Comparison of ENCODE assay signal across 22 mouse cellular contexts in genomic region chr16:61138106-61138505, GRCm38 (mm10).
A peak's percentile ranks its signal among the peaks of the same experiment; 100 is the strongest.
DNase-seq lines count a peak whose midpoint lies in the region; ATAC-seq lines count a peak whose summit lies in the region.
"Had no signal": no experiment of that assay in that cellular context is flagged by ENCODE, and none has a peak within 500 bp of the region (broad histone marks: within the 10 kb centered on the region; RNA-seq: fewer than 3 reads in every experiment).

No protein-coding gene starts in this region.

- H3K9ac ChIP-seq in forebrain, embryonic 11.5 days (ENCODE audit: low read length), result no peak overlapping the region
- no peak overlapping the region for H3K9ac ChIP-seq in forebrain, embryonic 16.5 days (replicated peaks; ENCODE audit: low read depth, low read length)
- no peak overlapping the region for H3K9ac ChIP-seq in neural tube, embryonic 12.5 days
- no peak overlapping the region for H3K9ac ChIP-seq in neural tube, embryonic 15.5 days (replicated peaks)
- H3K9ac ChIP-seq in hindbrain, embryonic 15.5 days, result no peak overlapping the region
- H3K9ac ChIP-seq: heart, embryonic 12.5 days; neural tube, embryonic 13.5 days; stomach, embryonic 15.5 days had no signal

- no peaks in the 10 kb centered on the region for H3K27me3 ChIP-seq in forebrain, embryonic 11.5 days (ENCODE audit: control insufficient read depth, insufficient read depth, low read length)
- H3K27me3 ChIP-seq in forebrain, embryonic 16.5 days (replicated peaks; ENCODE audit: control insufficient read depth, insufficient read depth, low read length), result no peaks in the 10 kb centered on the region
- H3K27me3 ChIP-seq in neural tube, embryonic 12.5 days (replicated peaks), result no peaks in the 10 kb centered on the region
- no peaks in the 10 kb centered on the region for H3K27me3 ChIP-seq in neural tube, embryonic 15.5 days (replicated peaks)
- no peaks in the 10 kb centered on the region for H3K27me3 ChIP-seq in hindbrain, embryonic 15.5 days
- H3K27me3 ChIP-seq: heart, embryonic 12.5 days; neural tube, embryonic 13.5 days; stomach, embryonic 15.5 days had no signal

- H3K36me3 ChIP-seq in forebrain, embryonic 11.5 days (ENCODE audit: control insufficient read depth, insufficient read depth, low read length), result no peaks in the 10 kb centered on the region
- H3K36me3 ChIP-seq in forebrain, embryonic 16.5 days (ENCODE audit: control insufficient read depth, insufficient read depth), result no peaks in the 10 kb centered on the region
- no peaks in the 10 kb centered on the region for H3K36me3 ChIP-seq in neural tube, embryonic 12.5 days
- no peaks in the 10 kb centered on the region for H3K36me3 ChIP-seq in neural tube, embryonic 15.5 days
- H3K36me3 ChIP-seq in hindbrain, embryonic 15.5 days, result no peaks in the 10 kb centered on the region
- H3K36me3 ChIP-seq: heart, embryonic 12.5 days; neural tube, embryonic 13.5 days; stomach, embryonic 15.5 days had no signal

- no peak overlapping the region for H3K4me3 ChIP-seq in forebrain, embryonic 11.5 days (ENCODE audit: low read depth, low read length)
- H3K4me3 ChIP-seq in forebrain, embryonic 16.5 days (replicated peaks; ENCODE audit: low read length), result no peak overlapping the region
- no peak overlapping the region for H3K4me3 ChIP-seq in neural tube, embryonic 12.5 days
- no peak overlapping the region for H3K4me3 ChIP-seq in neural tube, embryonic 15.5 days (replicated peaks)
- no peak overlapping the region for H3K4me3 ChIP-seq in hindbrain, embryonic 15.5 days
- H3K4me3 ChIP-seq: heart, embryonic 12.5 days; left cerebral cortex, adult 2 months; neural tube, embryonic 13.5 days; stomach, embryonic 15.5 days had no signal

- no peak overlapping the region for H3K4me2 ChIP-seq in forebrain, embryonic 11.5 days (ENCODE audit: low read depth, low read length, severe bottlenecking)
- H3K4me2 ChIP-seq in forebrain, embryonic 16.5 days (ENCODE audit: low read length), result no peak overlapping the region
- H3K4me2 ChIP-seq in neural tube, embryonic 12.5 days (replicated peaks), result no peak overlapping the region
- H3K4me2 ChIP-seq in neural tube, embryonic 15.5 days, result no peak overlapping the region
- H3K4me2 ChIP-seq in hindbrain, embryonic 15.5 days, result no peak overlapping the region
- H3K4me2 ChIP-seq: heart, embryonic 12.5 days; neural tube, embryonic 13.5 days; stomach, embryonic 15.5 days had no signal

- peak; percentile 71 for ATAC-seq in forebrain, embryonic 11.5 days (replicated peaks; ENCODE audit: low FRiP score)
- ATAC-seq in forebrain, embryonic 16.5 days, result no peak
- ATAC-seq in neural tube, embryonic 12.5 days (ENCODE audit: low FRiP score, low read depth), result peak; percentile 48; the same call in 1 of the 2 replicates
- no peak for ATAC-seq in neural tube, embryonic 15.5 days (ENCODE audit: low FRiP score)
- 0 out of 2 replicates have a peak, but pooled peaks have one; percentile 69 for ATAC-seq in hindbrain, embryonic 15.5 days (ENCODE audit: low FRiP score, low read depth)
- no peak for ATAC-seq in megakaryocyte-erythroid progenitor cell, adult 5-6 weeks (replicated peaks; ENCODE audit: low FRiP score, low TSS enrichment, poor library complexity, severe bottlenecking)
- no peak for ATAC-seq in monocyte, adult 5-6 weeks (replicated peaks; ENCODE audit: insufficient number of reproducible peaks, low FRiP score, low TSS enrichment, poor library complexity, severe bottlenecking)
- ATAC-seq: lung, postnatal 0 days had no signal

- no peak for DNase-seq in forebrain, embryonic 11.5 days (ENCODE audit: low spot score)
- DNase-seq: cerebellum, adult 8-10 months; heart, adult 11 months; heart, postnatal 14 days; kidney, adult 8-10 months; kidney, postnatal 36 days; layer of hippocampus, adult 9-11 months; left cerebral cortex, postnatal 4 days; liver; right cerebral cortex, postnatal 25 days; thymus, adult 18-20 months had no signal

- no peak overlapping the region for H3K27ac ChIP-seq in forebrain, embryonic 11.5 days (ENCODE audit: low read depth, low read length)
- no peak overlapping the region for H3K27ac ChIP-seq in forebrain, embryonic 16.5 days (ENCODE audit: low read length)
- no peak overlapping the region for H3K27ac ChIP-seq in neural tube, embryonic 12.5 days
- no peak overlapping the region for H3K27ac ChIP-seq in neural tube, embryonic 15.5 days (replicated peaks)
- no peak overlapping the region for H3K27ac ChIP-seq in hindbrain, embryonic 15.5 days (replicated peaks)
- H3K27ac ChIP-seq: left cerebral cortex, adult 2 months; neural tube, embryonic 13.5 days; stomach, embryonic 15.5 days had no signal

- no peaks in the 10 kb centered on the region for H3K4me1 ChIP-seq in forebrain, embryonic 11.5 days (replicated peaks; ENCODE audit: control insufficient read depth, insufficient read depth, low read length)
- no peaks in the 10 kb centered on the region for H3K4me1 ChIP-seq in forebrain, embryonic 16.5 days (replicated peaks; ENCODE audit: control insufficient read depth, insufficient read depth, low read length)
- H3K4me1 ChIP-seq in neural tube, embryonic 12.5 days, result no peaks in the 10 kb centered on the region
- H3K4me1 ChIP-seq in neural tube, embryonic 15.5 days, result no peaks in the 10 kb centered on the region
- no peaks in the 10 kb centered on the region for H3K4me1 ChIP-seq in hindbrain, embryonic 15.5 days (replicated peaks)
- H3K4me1 ChIP-seq: heart, embryonic 12.5 days; neural tube, embryonic 13.5 days; stomach, embryonic 15.5 days had no signal

- H3K9me3 ChIP-seq in forebrain, embryonic 11.5 days (ENCODE audit: control insufficient read depth, low read length), result no peaks in the 10 kb centered on the region
- H3K9me3 ChIP-seq in forebrain, embryonic 16.5 days (ENCODE audit: control insufficient read depth, low read length), result no peaks in the 10 kb centered on the region
- H3K9me3 ChIP-seq in neural tube, embryonic 12.5 days, result no peaks in the 10 kb centered on the region
- no peaks in the 10 kb centered on the region for H3K9me3 ChIP-seq in neural tube, embryonic 15.5 days (replicated peaks)
- no peaks in the 10 kb centered on the region for H3K9me3 ChIP-seq in hindbrain, embryonic 15.5 days
- H3K9me3 ChIP-seq: heart, embryonic 12.5 days; neural tube, embryonic 13.5 days; stomach, embryonic 15.5 days had no signal

Comparison
In these comparisons a context has a peak if more than half of its experiments do, and no peak if none do; other contexts are left out.
1. ATAC-seq: peak in forebrain, embryonic 11.5 days (single experiment), neural tube, embryonic 12.5 days (single experiment) and hindbrain, embryonic 15.5 days (single experiment); none in forebrain, embryonic 16.5 days (single experiment), neural tube, embryonic 15.5 days (single experiment), megakaryocyte-erythroid progenitor cell, adult 5-6 weeks (single experiment) and monocyte, adult 5-6 weeks (single experiment).